Mouse (Mus musculus) cortical plate, adult 2 months (tissue): ENCODE measurements around the gene Chn2. TPM values are rescaled to one million over a fixed set of nuclear protein-coding genes. Genes with fewer than 3 reads are reported as not detected.

Source experiments
- H3K27ac ChIP-seq: fragments of 200-500 bp; 2 replicates; pipeline ENCODE4 v1.5.1; 2012; ENCODE audit warnings: low read length, control low read depth, inconsistent platforms; ENCODE audit not compliant: insufficient read depth
- H3K4me1 ChIP-seq: fragments of 200-500 bp; 2 replicates; pipeline ENCODE4 v1.6.1; 2011; ENCODE audit warnings: low read length; ENCODE audit not compliant: control insufficient read depth, insufficient read depth
- H3K4me3 ChIP-seq: fragments of 200-500 bp; 2 replicates; pipeline ENCODE4 v1.5.1; 2011; ENCODE audit warnings: mild to moderate bottlenecking, low read length, control low read depth; ENCODE audit not compliant: insufficient read depth
- CTCF ChIP-seq: fragments of 200-500 bp; IDR thresholded peaks from 2 replicates; pipeline ENCODE4 v1.5.1; 2011; ENCODE audit warnings: mild to moderate bottlenecking, control low read depth, low read length; ENCODE audit not compliant: insufficient read depth; ENCODE audit errors: extremely low read depth
- POLR2A ChIP-seq: fragments of 200-500 bp; IDR thresholded peaks from 2 replicates; pipeline ENCODE4 v1.6.1; 2011; ENCODE audit warnings: mild to moderate bottlenecking, low read length, control low read depth; ENCODE audit not compliant: insufficient read depth; ENCODE audit errors: extremely low read depth
- polyA plus RNA-seq: library from polyadenylated mRNA; depleted of rRNA; stranded (reverse); fragments of >200 nt; gene quantifications from 2 replicates; pipeline ENCODE4 v1.2.3, GENCODE M21; 2012

Chn2 gene
- polyA plus RNA-seq, 1 experiment, result 54.9 TPM

GRCm38 (mm10) chr6:54068882-54069281 lies 29.5 kb downstream of the Chn2 start:
- Histone ChIP-seq H3K4me3 (no peak overlapping the region), H3K4me1 (0 out of 2 replicates have a peak, but pooled peaks cover 4% of the 10 kb centered on the region), H3K27ac (no peak overlapping the region)
- TF ChIP-seq POLR2A (no peak), CTCF (no peak)

GRCm38 (mm10) chr6:54070736-54071135 lies 31.4 kb downstream of the Chn2 start:
- Histone ChIP-seq H3K27ac (no peak overlapping the region), H3K4me1 (peaks cover 6% of the 10 kb centered on the region; the same call in 1 of the 2 replicates), H3K4me3 (no peak overlapping the region)
- no peak for TF ChIP-seq CTCF
- TF ChIP-seq POLR2A, result no peak

GRCm38 (mm10) chr6:54071478-54071877 lies 32.1 kb downstream of the Chn2 start:
- Histone ChIP-seq H3K4me3 (no peak overlapping the region), H3K4me1 (peaks cover 9% of the 10 kb centered on the region), H3K27ac (no peak overlapping the region)
- TF ChIP-seq POLR2A (no peak), CTCF (no peak)

- H3K27ac ChIP-seq, result no peak overlapping the region
Measured at GRCm38 (mm10) chr6:54074454-54074853, 35.1 kb downstream of the Chn2 start.

GRCm38 (mm10) chr6:54075419-54075818 lies 36.1 kb downstream of the Chn2 start:
- Histone ChIP-seq H3K4me1 (peaks cover 10% of the 10 kb centered on the region), H3K27ac (no peak overlapping the region), H3K4me3 (no peak overlapping the region)
- TF ChIP-seq CTCF (no peak), POLR2A (no peak)

More at GRCm38 (mm10) chr6:54074454-54074853, 35.1 kb downstream of the Chn2 start:
- Histone ChIP-seq H3K4me1 (peaks cover 10% of the 10 kb centered on the region), H3K4me3 (no peak overlapping the region)
- TF ChIP-seq POLR2A, result no peak
- no peak for TF ChIP-seq CTCF

- H3K4me3 ChIP-seq, result no peak overlapping the region
Measured at GRCm38 (mm10) chr6:54076625-54077024, 37.3 kb downstream of the Chn2 start.

GRCm38 (mm10) chr6:54078269-54078668 lies 38.9 kb downstream of the Chn2 start:
- no peak overlapping the region for H3K27ac ChIP-seq
- H3K4me1 ChIP-seq, result peaks cover 6% of the 10 kb centered on the region
- H3K4me3 ChIP-seq, result no peak overlapping the region
- TF ChIP-seq POLR2A, result no peak
- no peak for TF ChIP-seq CTCF

More at GRCm38 (mm10) chr6:54076625-54077024, 37.3 kb downstream of the Chn2 start:
- Histone ChIP-seq H3K4me1 (peaks cover 6% of the 10 kb centered on the region), H3K27ac (no peak overlapping the region)
- no peak for TF ChIP-seq CTCF
- no peak for TF ChIP-seq POLR2A

GRCm38 (mm10) chr6:54079881-54080280 lies 40.5 kb downstream of the Chn2 start:
- peaks cover 4% of the 10 kb centered on the region for H3K4me1 ChIP-seq
- no peak overlapping the region for H3K27ac ChIP-seq
- no peak overlapping the region for H3K4me3 ChIP-seq
- TF ChIP-seq POLR2A (no peak), CTCF (no peak)

- Histone ChIP-seq H3K27ac (no peak overlapping the region), H3K4me3 (no peak overlapping the region), H3K4me1 (peaks cover 4% of the 10 kb centered on the region)
- TF ChIP-seq POLR2A (no peak), CTCF (no peak)
Measured at GRCm38 (mm10) chr6:54080518-54081285, 41.3 kb downstream of the Chn2 start.

GRCm38 (mm10) chr6:54082576-54082975 lies 43.2 kb downstream of the Chn2 start:
- H3K27ac ChIP-seq, result no peak overlapping the region

More at GRCm38 (mm10) chr6:54082576-54082975, 43.2 kb downstream of the Chn2 start:
- Histone ChIP-seq H3K4me3 (no peak overlapping the region), H3K4me1 (no peaks in the 10 kb centered on the region)
- no peak for TF ChIP-seq CTCF
- TF ChIP-seq POLR2A, result no peak
